Mouse (Mus musculus): ENCODE results near the gene Rnase12.
"Not testable (repeated sequence)": the region's sequence is repeated elsewhere in the genome, so short reads cannot be mapped to it uniquely, and the experiment has no call there.

Gene Rnase12

DNA sequence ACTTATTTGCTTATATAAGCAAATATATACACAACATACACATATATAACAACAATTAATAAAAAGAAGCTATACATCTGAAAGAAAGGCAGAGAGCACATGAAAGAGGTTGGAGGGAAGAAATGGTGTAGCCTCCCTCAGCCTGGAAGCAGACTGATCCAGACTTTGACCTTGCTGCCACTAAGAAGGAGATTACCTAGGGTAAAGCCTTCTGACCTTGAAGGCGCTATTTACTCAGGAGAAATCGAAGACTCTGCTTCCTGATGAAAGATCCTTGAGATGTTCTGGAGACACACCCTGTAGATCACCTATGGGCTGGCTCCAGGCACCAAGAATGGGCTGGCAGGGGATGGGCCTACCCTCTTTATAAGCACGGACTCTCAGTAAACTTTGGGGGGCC lies 42.7 kb downstream of the Rnase12 start:
- not testable (repeated sequence) for DNase-seq

DNA sequence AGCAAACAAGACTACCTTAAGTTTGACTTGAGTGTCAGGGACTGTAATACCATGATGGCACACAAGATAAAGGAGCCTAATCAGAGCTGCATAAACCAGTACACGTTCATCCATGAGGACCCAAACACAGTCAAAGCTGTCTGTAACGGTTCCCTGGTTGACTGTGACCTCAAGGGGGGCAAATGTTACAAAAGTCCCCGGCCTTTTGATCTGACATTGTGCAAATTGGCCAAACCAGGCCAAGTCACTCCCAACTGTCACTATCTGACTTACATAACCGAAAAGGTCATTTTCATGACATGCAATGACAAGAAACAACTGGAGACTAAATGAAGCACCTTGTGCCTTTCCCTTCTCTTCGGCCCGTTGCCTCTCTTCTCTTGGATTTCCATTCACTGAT lies 47.9 kb downstream of the Rnase12 start:
- DNase-seq, result no peak

DNA sequence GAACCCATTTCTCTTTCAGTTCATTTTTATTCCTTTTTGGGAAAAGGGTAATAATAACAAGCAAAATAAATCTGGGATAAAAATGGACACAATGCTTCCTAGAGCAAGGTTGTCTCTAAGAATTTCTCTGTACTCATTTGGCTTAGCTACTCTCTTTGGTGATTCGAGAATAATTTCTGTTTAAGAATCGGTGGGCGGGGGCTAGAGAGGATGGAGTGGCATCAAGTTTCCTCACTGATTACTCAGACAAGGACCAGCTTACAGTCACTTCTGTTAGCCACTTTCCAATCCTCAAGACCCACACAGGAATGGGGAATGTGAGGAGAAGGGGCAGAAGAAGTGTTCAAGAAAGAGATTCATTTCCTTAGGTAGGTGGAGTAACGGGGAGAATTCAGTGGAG lies 48.7 kb downstream of the Rnase12 start:
- no peak for DNase-seq

DNA sequence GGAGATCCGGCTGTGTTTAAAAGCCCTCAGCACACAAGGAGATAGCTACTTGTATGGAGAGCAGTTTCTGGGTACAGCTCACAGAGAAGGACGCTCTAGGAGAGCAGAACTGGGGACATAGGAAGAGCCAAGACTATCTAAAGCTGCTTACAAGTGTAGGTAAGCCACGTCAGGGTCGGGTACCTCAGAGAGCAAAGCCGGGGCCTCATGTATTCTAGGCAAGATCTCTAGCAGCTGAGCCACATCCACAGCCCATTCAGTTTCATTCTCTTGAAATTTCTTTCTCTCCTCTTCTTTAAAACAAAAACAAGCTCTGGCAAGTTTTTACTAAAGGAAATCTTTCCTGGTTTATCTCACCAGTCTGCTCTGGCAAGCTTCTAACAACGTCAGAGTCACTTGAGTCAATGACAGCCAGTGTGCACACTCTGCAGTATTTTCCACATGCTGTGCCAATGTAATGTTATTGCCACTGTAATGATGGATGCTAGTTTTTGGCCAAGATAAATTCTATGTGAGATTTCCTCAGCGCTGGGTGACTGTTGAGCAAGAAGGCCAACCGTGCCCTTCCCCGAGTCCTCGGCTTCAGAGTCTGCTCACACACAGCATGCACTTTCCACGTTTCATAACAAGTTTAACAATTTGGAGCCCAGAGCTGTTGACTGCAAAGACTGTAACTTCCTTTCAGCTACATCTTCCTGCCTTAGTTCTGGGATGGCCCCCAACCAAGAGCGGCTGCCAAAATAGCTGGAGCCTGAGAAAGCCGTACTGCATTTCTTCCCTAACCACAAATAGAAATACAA lies 49.3 kb downstream of the Rnase12 start:
- DNase-seq, result no peak

DNA sequence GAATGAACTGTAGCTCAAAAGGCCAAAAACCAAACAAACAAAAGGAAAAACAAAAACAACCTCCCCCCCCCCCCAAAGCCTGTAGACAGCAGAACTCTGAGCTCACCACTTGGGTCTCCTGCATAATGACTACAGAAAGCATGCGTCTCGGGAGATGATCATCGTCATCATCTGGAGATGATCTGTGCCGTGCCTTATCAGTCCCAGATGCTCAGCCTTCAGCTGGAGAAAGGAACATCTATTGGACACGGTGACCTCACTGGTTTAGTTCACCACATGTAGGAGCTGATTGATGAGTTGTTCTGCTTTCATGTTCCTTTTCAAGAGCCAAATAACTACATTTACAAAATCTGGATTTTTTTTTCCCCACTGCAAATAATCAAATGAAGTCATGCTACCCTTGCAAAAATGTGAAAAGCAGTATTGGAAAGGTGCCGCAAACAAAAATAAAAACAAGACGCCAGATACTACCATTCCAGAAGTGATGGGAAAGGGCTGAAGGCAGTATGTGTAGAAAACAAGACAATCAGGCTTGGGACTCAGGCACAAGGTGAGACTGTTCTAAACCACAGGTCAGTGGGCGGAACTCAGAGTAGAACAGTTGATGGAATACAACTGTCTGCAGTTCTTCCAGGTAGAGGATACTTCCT lies 50.2 kb downstream of the Rnase12 start, which contains the start of gene Rnase10:
Gene Rnase10 (plus strand): TSS at position 600 of the 650 bp plus-strand sequence.
- DNase-seq, result no peak
